Mouse (Mus musculus): ENCODE measurements around the gene Hyal1.

GRCm38 (mm10) chr9:107593101-107593976 lies 16.6 kb downstream of the Hyal1 start:
- TF ChIP-seq EP300 (IDR thresholded peaks at IDR 0.05; ENCODE audit: low read depth) = 0 out of 2 replicates have a peak, but pooled peaks have one; percentile 36
- TF ChIP-seq CTCF (IDR thresholded peaks at IDR 0.05; ENCODE audit: low read depth) = no peak

Data from heart, postnatal 0 days (tissue).